ENCODE assay signal across 8 mouse cellular contexts in the genomic region with DNA sequence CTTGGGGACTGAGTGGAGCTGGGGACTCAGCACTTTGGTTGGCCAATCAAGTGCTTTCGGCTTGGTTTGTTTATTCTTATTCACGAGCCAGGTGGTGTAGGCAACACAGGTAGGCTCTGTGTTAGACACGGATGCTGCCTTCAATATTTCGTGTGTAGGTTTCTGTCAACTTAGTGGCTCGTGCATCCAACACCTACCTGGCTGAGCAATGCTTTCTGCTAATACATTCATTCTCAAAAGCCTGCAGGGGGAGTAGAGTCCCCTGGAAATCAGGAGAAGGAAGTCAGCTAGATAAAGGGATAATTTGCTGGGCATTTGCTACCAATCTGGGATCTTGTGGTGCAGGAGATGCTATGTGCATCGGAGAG. TPM values are rescaled to one million over a fixed set of nuclear protein-coding genes. Genes with fewer than 3 reads are reported as not detected.
A peak's percentile ranks its signal among the peaks of the same experiment; 100 is the strongest.
DNase-seq lines count a peak whose midpoint lies in the region; ATAC-seq lines count a peak whose summit lies in the region.

No protein-coding gene starts in this region.

- H3K4me3 ChIP-seq in kidney, embryonic 16.5 days (ENCODE audit: low read length): peak overlapping the region; percentile 77
- H3K4me3 ChIP-seq in hindbrain, embryonic 13.5 days: peak overlapping the region; percentile 66
- peak overlapping the region; percentile 68 for H3K4me3 ChIP-seq in midbrain, embryonic 16.5 days (ENCODE audit: low read depth, low read length)

- DNase-seq in kidney, postnatal 10 days: no peak
- DNase-seq in brain, adult 2 months (ENCODE audit: low read depth, low spot score): peak; percentile 56
- DNase-seq in gastrocnemius, postnatal 25 days: no peak
- DNase-seq in gastrocnemius, postnatal 10 days: no peak
- DNase-seq in adrenal gland, postnatal 25 days: no peak

- no peaks in the 10 kb centered on the region for H3K9me3 ChIP-seq in kidney, embryonic 16.5 days (ENCODE audit: low read length)
- H3K9me3 ChIP-seq in hindbrain, embryonic 13.5 days: no peaks in the 10 kb centered on the region
- no peaks in the 10 kb centered on the region for H3K9me3 ChIP-seq in midbrain, embryonic 16.5 days (replicated peaks; ENCODE audit: control insufficient read depth, low read length, poor library complexity, severe bottlenecking)

- H3K9ac ChIP-seq in kidney, embryonic 16.5 days (replicated peaks; ENCODE audit: low read length): peak overlapping the region; percentile 75
- peak overlapping the region; percentile 90 for H3K9ac ChIP-seq in hindbrain, embryonic 13.5 days
- H3K9ac ChIP-seq in midbrain, embryonic 16.5 days (ENCODE audit: low read depth, low read length): peak overlapping the region; percentile 96

- peaks cover 21% of the 10 kb centered on the region; the same call in 1 of the 2 replicates for H3K4me1 ChIP-seq in kidney, embryonic 16.5 days (ENCODE audit: insufficient read depth, low read length)
- peaks cover 28% of the 10 kb centered on the region for H3K4me1 ChIP-seq in hindbrain, embryonic 13.5 days (replicated peaks)
- H3K4me1 ChIP-seq in midbrain, embryonic 16.5 days (ENCODE audit: control insufficient read depth, insufficient read depth, low read length): peaks cover 18% of the 10 kb centered on the region

- H3K4me2 ChIP-seq in kidney, embryonic 16.5 days (replicated peaks; ENCODE audit: low read depth, low read length): peak overlapping the region; percentile 82
- peak overlapping the region; percentile 99 for H3K4me2 ChIP-seq in hindbrain, embryonic 13.5 days
- H3K4me2 ChIP-seq in midbrain, embryonic 16.5 days (ENCODE audit: low read length): peak overlapping the region; percentile 92

- no peaks in the 10 kb centered on the region for H3K36me3 ChIP-seq in kidney, embryonic 16.5 days (ENCODE audit: insufficient read depth, low read length)
- H3K36me3 ChIP-seq in hindbrain, embryonic 13.5 days: peaks cover 5% of the 10 kb centered on the region; the same call in 1 of the 2 replicates
- no peaks in the 10 kb centered on the region for H3K36me3 ChIP-seq in midbrain, embryonic 16.5 days (ENCODE audit: control insufficient read depth, insufficient read depth, low read length)

- 0 out of 2 replicates have a peak overlapping the region, but pooled peaks have one; percentile 50 for H3K27ac ChIP-seq in kidney, embryonic 16.5 days (ENCODE audit: low read length)
- H3K27ac ChIP-seq in hindbrain, embryonic 13.5 days: peak overlapping the region; percentile 95
- H3K27ac ChIP-seq in midbrain, embryonic 16.5 days (ENCODE audit: low read length): peak overlapping the region; percentile 96

- no peaks in the 10 kb centered on the region for H3K27me3 ChIP-seq in kidney, embryonic 16.5 days (ENCODE audit: insufficient read depth, low read length)
- no peaks in the 10 kb centered on the region for H3K27me3 ChIP-seq in hindbrain, embryonic 13.5 days
- no peaks in the 10 kb centered on the region for H3K27me3 ChIP-seq in midbrain, embryonic 16.5 days (ENCODE audit: control insufficient read depth, insufficient read depth, low read depth, low read length)

- ATAC-seq in kidney, embryonic 16.5 days (ENCODE audit: low FRiP score, low TSS enrichment): no peak
- 0 out of 2 replicates have a peak, but pooled peaks have one; percentile 8 for ATAC-seq in hindbrain, embryonic 13.5 days (ENCODE audit: low FRiP score)
- peak; percentile 18 for ATAC-seq in midbrain, embryonic 16.5 days

- WGBS in kidney, embryonic 16.5 days: 25% methylated on average over 6 of the region's 6 CpGs
- 27% methylated on average over 6 of the region's 6 CpGs for WGBS in hindbrain, embryonic 13.5 days
- 21% methylated on average over 6 of the region's 6 CpGs for WGBS in midbrain, embryonic 16.5 days

RNA-seq across cellular contexts. Expression of a gene that starts 1.0 kb away (rescaled TPM):
- 8.9 and 9.2 TPM in 2 replicates for polyA plus RNA-seq in kidney, embryonic 16.5 days (2015; fragmentation: Nextera tagmentation; extraction: Ambion mirVana)
- 11.4 and 13.2 TPM in 2 replicates for polyA plus RNA-seq in hindbrain, embryonic 13.5 days (2015; fragmentation: Nextera tagmentation; extraction: Ambion mirVana)
- 18.8 and 25.1 TPM in 2 replicates for polyA plus RNA-seq in midbrain, embryonic 16.5 days (2015; fragmentation: Nextera tagmentation; extraction: Ambion mirVana)
- 1 to 10 TPM; 1.7 to 1.9 TPM for total RNA-seq in gastrocnemius, postnatal 25 days (2021)
- total RNA-seq in gastrocnemius, postnatal 10 days (2021): 1 to 10 TPM; 3.5 to 4.3 TPM
- 24.0 and 24.6 TPM in 2 replicates for total RNA-seq in adrenal gland, postnatal 25 days (2021)

RNA-seq across cellular contexts. Expression of a gene that starts 13.8 kb away (rescaled TPM):
- polyA plus RNA-seq in kidney, embryonic 16.5 days (2015; fragmentation: Nextera tagmentation; extraction: Ambion mirVana): 27.3 and 28.0 TPM in 2 replicates
- 0.44 and 0.84 TPM in 2 replicates for polyA plus RNA-seq in hindbrain, embryonic 13.5 days (2015; fragmentation: Nextera tagmentation; extraction: Ambion mirVana)
- 0.40 and 0.54 TPM in 2 replicates for polyA plus RNA-seq in midbrain, embryonic 16.5 days (2015; fragmentation: Nextera tagmentation; extraction: Ambion mirVana)
- total RNA-seq in gastrocnemius, postnatal 25 days (2021): under 1 TPM; 0.72 to 0.99 TPM
- total RNA-seq in gastrocnemius, postnatal 10 days (2021): 1 to 10 TPM in 1 of 2 experiments, under 1 TPM in 1; 0.92 to 1.4 TPM
- total RNA-seq in adrenal gland, postnatal 25 days (2021): 18.5 and 19.1 TPM in 2 replicates

RNA-seq across cellular contexts. Expression of a gene that starts 55.0 kb away (rescaled TPM):
- 35.1 and 38.6 TPM in 2 replicates for polyA plus RNA-seq in kidney, embryonic 16.5 days (2015; fragmentation: Nextera tagmentation; extraction: Ambion mirVana)
- polyA plus RNA-seq in hindbrain, embryonic 13.5 days (2015; fragmentation: Nextera tagmentation; extraction: Ambion mirVana): 26.0 and 26.6 TPM in 2 replicates
- polyA plus RNA-seq in midbrain, embryonic 16.5 days (2015; fragmentation: Nextera tagmentation; extraction: Ambion mirVana): 25.7 and 28.1 TPM in 2 replicates
- 1 to 10 TPM; 7.0 to 8.7 TPM for total RNA-seq in gastrocnemius, postnatal 25 days (2021)
- total RNA-seq in gastrocnemius, postnatal 10 days (2021): 10 to 100 TPM; 29.0 to 39.4 TPM
- total RNA-seq in adrenal gland, postnatal 25 days (2021): 15.1 and 21.5 TPM in 2 replicates
